7 mouse cellular contexts compared by ENCODE assay signal in the genomic region with DNA sequence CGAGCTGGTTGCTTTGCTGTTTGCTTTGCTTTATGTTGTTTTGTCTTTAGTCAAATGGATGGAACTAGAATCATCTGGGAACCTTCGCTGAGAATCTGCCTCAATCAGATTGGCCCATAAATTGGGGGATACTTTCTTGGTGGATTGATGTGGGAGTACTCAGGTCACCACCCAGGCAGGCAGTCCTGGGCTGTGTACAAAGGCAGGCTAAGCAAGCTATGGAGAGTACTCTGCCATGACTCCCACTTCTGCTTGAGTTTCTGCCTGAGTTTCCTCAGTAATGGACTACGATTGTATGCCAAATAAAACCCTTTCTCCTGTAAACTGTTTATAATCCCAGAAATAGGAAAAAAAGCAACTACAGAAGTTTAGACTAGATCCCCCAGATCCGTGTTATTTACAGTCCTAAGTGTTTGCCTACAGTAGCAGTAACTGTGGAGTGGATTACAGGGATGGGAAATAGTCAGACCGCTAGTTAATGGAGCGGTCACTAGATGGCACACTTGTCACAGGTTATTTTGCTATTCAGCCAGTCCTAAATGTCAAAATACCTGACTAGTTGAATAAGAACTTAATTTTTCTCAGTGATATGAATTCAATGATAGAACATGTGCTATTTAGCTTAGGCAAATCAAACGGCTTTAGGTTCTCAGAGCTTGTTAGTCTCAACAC. TPM values are rescaled to one million over a fixed set of nuclear protein-coding genes. Genes with fewer than 3 reads are reported as not detected.
DNase-seq lines count a peak whose midpoint lies in the region; ATAC-seq and TF ChIP-seq lines count a peak whose summit lies in the region.

No protein-coding gene starts in this region.

- no peaks in the 10 kb centered on the region; the same call in 1 of the 2 replicates for H3K4me1 ChIP-seq in liver, adult 2 months (ENCODE audit: control insufficient read depth, insufficient read depth, low read length)
- no peaks in the 10 kb centered on the region for H3K4me1 ChIP-seq in liver, embryonic 12.5 days
- H3K4me1 ChIP-seq in kidney, embryonic 15.5 days, result no peaks in the 10 kb centered on the region
- H3K4me1 ChIP-seq in neural tube, embryonic 14.5 days (ENCODE audit: control insufficient read depth, insufficient read depth, low read length), result no peaks in the 10 kb centered on the region

- no peaks in the 10 kb centered on the region for H3K79me2 ChIP-seq in liver, adult 2 months (ENCODE audit: control insufficient read depth, insufficient read depth, low read length)

- peak; percentile 38 for DNase-seq in liver, adult 2 months (ENCODE audit: extremely low read depth, low read depth, low spot score)
- DNase-seq in Muller cell, postnatal 12 days (ENCODE audit: inconsistent ontology term), result peak; percentile 38
- peak; percentile 70 for DNase-seq in embryo, embryonic 11 days
- no peak for DNase-seq in layer of hippocampus, adult 8-10 months (ENCODE audit: low spot score in 2 of 2)

- H3K9ac ChIP-seq in liver, adult 2 months (ENCODE audit: low read depth, low read length), result no peak overlapping the region
- no peak overlapping the region for H3K9ac ChIP-seq in liver, embryonic 12.5 days
- H3K9ac ChIP-seq in kidney, embryonic 15.5 days, result no peak overlapping the region
- H3K9ac ChIP-seq in neural tube, embryonic 14.5 days (replicated peaks; ENCODE audit: low read depth, low read length), result no peak overlapping the region

- no peak overlapping the region for H3K4me2 ChIP-seq in liver, embryonic 12.5 days
- H3K4me2 ChIP-seq in kidney, embryonic 15.5 days, result no peak overlapping the region
- H3K4me2 ChIP-seq in neural tube, embryonic 14.5 days (ENCODE audit: low read depth, low read length), result no peak overlapping the region

- no peak for ATAC-seq in liver, embryonic 12.5 days
- 0 out of 2 replicates have a peak, but pooled peaks have one; percentile 40 for ATAC-seq in kidney, embryonic 15.5 days (replicated peaks; ENCODE audit: low FRiP score)
- peak; percentile 72 for ATAC-seq in neural tube, embryonic 14.5 days (ENCODE audit: low read depth)

- H3K4me3 ChIP-seq in liver, adult 2 months (ENCODE audit: insufficient read depth, low read depth, low read length), result no peak overlapping the region
- H3K4me3 ChIP-seq in liver, embryonic 12.5 days, result no peak overlapping the region
- H3K4me3 ChIP-seq in kidney, embryonic 15.5 days (replicated peaks), result no peak overlapping the region
- no peak overlapping the region for H3K4me3 ChIP-seq in neural tube, embryonic 14.5 days (ENCODE audit: low read depth, low read length)

- no peak overlapping the region for H3K27ac ChIP-seq in liver, adult 2 months (replicated peaks; ENCODE audit: insufficient read depth, low read depth, low read length)
- H3K27ac ChIP-seq in liver, embryonic 12.5 days, result no peak overlapping the region
- H3K27ac ChIP-seq in kidney, embryonic 15.5 days, result no peak overlapping the region
- H3K27ac ChIP-seq in neural tube, embryonic 14.5 days (ENCODE audit: low read depth, low read length), result no peak overlapping the region

- 36% methylated on average over 7 of the region's 7 CpGs for WGBS in liver, adult 2 months
- 36% methylated on average over 7 of the region's 7 CpGs for WGBS in liver, embryonic 12.5 days (ENCODE audit: insufficient replicate concordance)
- 32% methylated on average over 7 of the region's 7 CpGs for WGBS in kidney, embryonic 15.5 days
- WGBS in neural tube, embryonic 14.5 days, result 43% methylated on average over 7 of the region's 7 CpGs

- peak; percentile 40; the same call in 1 of the 2 replicates for TF ChIP-seq CTCF in liver, adult 2 months (IDR thresholded peaks at IDR 0.05; ENCODE audit: low read depth, low read length)

- no peaks in the 10 kb centered on the region for H3K9me3 ChIP-seq in liver, embryonic 12.5 days (replicated peaks)
- no peaks in the 10 kb centered on the region for H3K9me3 ChIP-seq in kidney, embryonic 15.5 days (replicated peaks)
- H3K9me3 ChIP-seq in neural tube, embryonic 14.5 days (ENCODE audit: control insufficient read depth, low read length), result no peaks in the 10 kb centered on the region

- no peak for TF ChIP-seq POLR2A in liver, adult 2 months (IDR thresholded peaks at IDR 0.05; ENCODE audit: extremely low read depth, insufficient read depth, low read length)

- no peaks in the 10 kb centered on the region for H3K36me3 ChIP-seq in liver, adult 2 months (ENCODE audit: control insufficient read depth, insufficient read depth, low read length)
- no peaks in the 10 kb centered on the region for H3K36me3 ChIP-seq in liver, embryonic 12.5 days
- no peaks in the 10 kb centered on the region for H3K36me3 ChIP-seq in kidney, embryonic 15.5 days
- no peaks in the 10 kb centered on the region for H3K36me3 ChIP-seq in neural tube, embryonic 14.5 days (ENCODE audit: control insufficient read depth, insufficient read depth, low read length)

- H3K27me3 ChIP-seq in liver, adult 2 months (ENCODE audit: control insufficient read depth, insufficient read depth, low read length), result no peaks in the 10 kb centered on the region
- H3K27me3 ChIP-seq in liver, embryonic 12.5 days (replicated peaks), result no peaks in the 10 kb centered on the region; the same call in 1 of the 2 replicates
- H3K27me3 ChIP-seq in kidney, embryonic 15.5 days, result peaks cover 5% of the 10 kb centered on the region; the same call in 1 of the 2 replicates
- H3K27me3 ChIP-seq in neural tube, embryonic 14.5 days (ENCODE audit: control insufficient read depth, insufficient read depth, low read length), result no peaks in the 10 kb centered on the region

RNA-seq across cellular contexts. Expression of gene Tars, which starts 8.8 kb away (rescaled TPM):
- 49.4 and 52.6 TPM in 2 replicates for total RNA-seq in liver, adult 2 months (2014; rRNA removed)
- 35.9 and 40.9 TPM in 2 replicates for polyA plus RNA-seq in liver, adult 2 months (2012; rRNA removed)
- polyA plus RNA-seq in liver, embryonic 12.5 days (2016; fragmentation: Nextera tagmentation; extraction: Ambion mirVana), result 69.7 and 70.5 TPM in 2 replicates
- 62.9 and 63.8 TPM in 2 replicates for polyA plus RNA-seq in kidney, embryonic 15.5 days (2015; fragmentation: Nextera tagmentation; extraction: Ambion mirVana)
- polyA plus RNA-seq in neural tube, embryonic 14.5 days (2014; fragmentation: Nextera tagmentation; extraction: Ambion mirVana), result 45.4 and 50.0 TPM in 2 replicates
- 10 to 100 TPM; 29.5 to 40.4 (median 32.9) TPM for total RNA-seq in layer of hippocampus, adult 8-10 months (2022)

Comparison
In these comparisons a context has a peak if more than half of its experiments do, and no peak if none do; other contexts are left out.
1. DNase-seq: peak in liver, adult 2 months (single experiment), Muller cell, postnatal 12 days (single experiment) and embryo, embryonic 11 days (single experiment); none in layer of hippocampus, adult 8-10 months (0 of 2).